Mouse (Mus musculus) cerebellum, adult (tissue): ENCODE results near the gene Olfr201.
"Not testable (repeated sequence)": the region's sequence is repeated elsewhere in the genome, so short reads cannot be mapped to it uniquely, and the experiment has no call there.

Experiments used
- ATAC-seq: cut with Nextera tagmentation; 2 replicates; pipeline ENCODE4 v1.9.2; 2017; ENCODE audit warnings: mild to moderate bottlenecking, moderate library complexity, mixed read lengths; ENCODE audit not compliant: insufficient number of reproducible peaks, low FRiP score, low TSS enrichment

Gene Olfr201

DNA sequence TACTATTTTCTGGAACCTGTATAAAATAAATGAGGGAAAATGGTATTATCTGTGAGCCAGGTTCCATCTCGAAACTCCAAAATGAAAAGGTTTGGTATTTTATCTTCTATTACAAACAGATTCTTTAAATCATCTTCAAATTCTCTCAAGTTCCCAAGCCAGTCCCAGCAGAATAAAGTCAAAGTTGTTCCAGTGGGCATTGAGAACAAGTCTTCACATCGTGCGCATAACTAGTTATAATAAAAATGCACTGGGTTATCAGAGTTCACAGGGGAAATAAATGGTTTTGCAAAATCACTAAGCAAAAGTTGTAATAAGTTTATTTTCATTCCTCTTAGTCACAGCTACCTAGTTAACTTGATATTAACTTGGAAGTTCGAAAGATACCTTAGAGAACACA, at the start of gene Olfr201:
Olfr201 (minus strand) TSS at position 101 of the 400 bp plus-strand sequence.
- ATAC-seq = not testable (repeated sequence)

DNA sequence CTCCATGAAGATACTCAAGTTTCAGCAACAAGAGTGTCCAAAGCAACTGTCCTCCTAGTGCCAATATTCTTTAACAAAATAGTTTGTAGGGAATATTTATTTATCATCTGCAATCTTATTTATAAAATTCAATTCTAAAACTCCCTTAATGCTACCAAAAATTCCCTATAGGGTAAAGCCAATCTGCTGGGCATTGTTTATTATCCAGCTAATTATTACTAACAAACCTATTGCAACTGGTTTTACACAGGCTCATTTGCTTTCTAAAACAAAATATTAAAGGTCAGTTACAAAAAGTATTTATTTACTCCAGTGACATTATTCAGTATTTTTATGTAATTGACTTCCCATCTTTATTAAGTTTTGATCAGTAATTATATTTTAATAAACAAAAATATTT, 45.7 kb upstream of the Olfr201 start, which contains the start of gene Olfr204:
Olfr204 (minus strand) TSS at position 101 of the 400 bp plus-strand sequence.
- ATAC-seq = no peak

DNA sequence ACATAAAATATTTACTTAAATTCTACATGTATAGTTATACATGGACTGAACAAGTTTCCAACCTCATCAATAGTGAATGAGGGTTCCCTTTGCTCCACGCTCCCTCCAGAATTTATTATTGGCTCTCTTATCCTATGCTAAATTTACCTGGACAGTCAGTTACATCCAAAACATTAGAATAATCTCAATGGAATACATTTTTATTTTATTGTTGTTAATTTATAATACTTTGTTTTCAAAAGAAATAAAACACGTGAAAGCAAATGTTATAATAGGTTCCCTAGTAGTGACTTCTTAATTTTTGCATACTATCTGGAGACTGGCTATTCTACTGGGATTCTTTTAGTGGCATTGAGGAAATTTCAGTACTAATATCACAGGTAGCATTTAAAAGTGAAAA, 26.1 kb upstream of the Olfr201 start, which contains the start of gene Olfr203:
Olfr203 (plus strand) TSS at position 301 of the 400 bp plus-strand sequence.
- ATAC-seq = no peak

DNA sequence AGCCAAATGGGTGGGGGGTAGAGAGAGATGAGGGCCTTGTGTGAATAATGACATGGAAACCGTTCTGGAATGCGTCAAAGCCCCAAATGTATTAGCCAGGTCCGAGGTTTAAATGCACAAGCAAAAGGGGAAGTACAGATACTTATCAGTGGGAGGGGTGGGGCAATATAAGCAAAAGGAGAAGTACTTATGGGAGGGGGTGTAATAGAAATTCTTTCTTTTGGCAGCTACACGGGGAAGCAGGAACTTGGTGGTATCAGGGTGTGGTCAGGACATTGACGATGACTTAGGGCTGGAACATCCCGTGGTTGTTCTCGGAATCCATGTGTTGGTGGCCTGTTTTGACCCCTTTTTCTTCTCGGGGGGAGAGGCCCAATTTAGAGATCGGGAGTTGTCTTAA, 15.1 kb upstream of the Olfr201 start:
- not testable (repeated sequence) for ATAC-seq

DNA sequence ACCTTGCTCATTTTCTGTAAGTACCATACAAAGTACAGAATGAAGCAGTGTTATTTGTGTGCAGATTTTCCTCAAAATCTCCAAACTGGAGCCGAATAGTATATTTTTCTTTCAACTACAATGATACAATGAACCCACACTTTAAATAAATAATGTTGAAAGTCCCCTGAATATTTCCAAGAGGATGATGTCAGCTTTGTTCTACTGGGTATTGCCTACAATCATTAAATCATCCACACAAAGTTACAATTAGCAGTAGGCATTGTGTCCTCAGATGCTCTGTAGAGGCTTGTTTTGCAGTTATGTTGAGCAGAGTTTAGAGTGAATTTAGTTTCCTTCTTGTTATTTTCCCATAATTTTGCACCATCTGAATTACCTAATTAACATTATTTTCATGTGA, 14.3 kb upstream of the Olfr201 start, which contains the start of gene Olfr202:
Olfr202 (minus strand) TSS at position 101 of the 400 bp plus-strand sequence.
- ATAC-seq = no peak

DNA sequence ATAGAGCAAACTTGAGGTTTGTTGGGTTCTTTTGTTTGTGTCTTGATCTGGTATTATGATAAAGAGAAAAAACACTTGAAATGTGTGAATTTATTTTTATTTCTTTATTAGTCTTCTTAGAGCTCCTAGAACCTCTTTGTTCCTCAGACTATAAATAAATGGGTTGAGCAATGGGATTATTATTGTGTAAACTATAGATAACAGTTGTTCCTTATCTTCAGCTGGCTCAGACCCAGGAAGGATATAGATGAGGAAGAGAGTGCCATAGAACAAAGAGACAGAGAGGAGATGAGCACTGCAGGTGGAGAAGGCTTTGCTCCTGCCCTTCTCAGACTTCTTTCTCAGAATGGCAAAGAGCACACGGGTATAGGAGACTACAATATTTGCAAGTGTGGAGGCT, 11.0 kb upstream of the Olfr201 start:
- ATAC-seq = no peak

DNA sequence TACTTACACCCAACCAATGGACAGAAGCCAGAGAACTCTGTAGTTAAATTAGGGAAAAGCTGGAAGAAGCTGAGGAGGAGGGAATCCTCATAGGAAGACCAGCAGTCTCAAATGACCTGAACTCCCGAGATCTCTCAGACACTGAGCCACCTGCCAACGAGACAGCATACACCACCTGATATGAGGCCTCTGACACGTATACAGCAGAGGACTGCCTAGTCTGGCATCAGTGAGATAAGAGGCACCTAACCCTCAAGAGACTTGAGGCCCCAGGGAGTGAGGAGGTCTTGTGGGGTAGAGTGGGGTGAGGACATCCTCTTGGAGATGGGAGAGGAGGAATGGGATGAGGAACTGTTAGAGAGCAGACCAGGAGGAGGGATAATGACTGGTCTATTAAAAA, 8.1 kb upstream of the Olfr201 start:
- ATAC-seq = no peak

DNA sequence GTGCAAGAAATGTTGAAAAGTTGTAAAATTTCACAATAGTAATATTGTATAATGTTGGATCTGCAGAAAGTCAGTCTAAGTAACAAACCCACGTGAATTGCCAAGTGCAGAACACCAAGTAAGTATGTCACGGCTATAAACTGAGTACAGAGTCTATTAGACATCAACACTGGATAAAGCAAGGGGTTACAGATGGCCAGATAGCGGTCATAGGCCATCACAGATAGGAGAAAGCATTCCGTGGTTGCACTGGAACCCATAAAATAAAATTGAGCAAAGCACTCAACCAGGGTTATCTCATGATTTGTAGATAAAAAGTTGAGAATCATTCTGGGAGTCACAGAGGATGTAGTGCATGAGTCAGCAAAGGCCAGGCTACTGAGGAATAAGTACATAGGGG, 3.3 kb downstream of the Olfr201 start:
- ATAC-seq = not testable (repeated sequence)

DNA sequence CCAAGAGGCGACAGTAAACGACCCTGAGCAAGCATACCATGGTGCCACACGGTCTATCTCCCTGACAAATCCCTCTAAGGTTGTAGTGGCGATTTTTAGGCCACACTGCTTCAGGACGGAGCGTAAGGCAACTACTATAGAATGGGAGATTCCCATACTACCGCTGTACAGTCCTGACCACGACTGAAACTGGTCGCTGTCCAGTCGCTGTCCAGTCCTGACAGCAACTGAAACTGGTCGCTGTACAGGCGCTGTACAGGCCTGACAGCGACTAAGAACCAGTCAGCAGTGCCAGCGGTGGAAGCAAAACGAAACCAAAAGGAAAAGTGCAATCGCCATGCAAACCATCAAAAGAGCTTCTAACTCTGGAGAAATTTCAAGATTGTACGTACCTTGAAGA, 22.7 kb downstream of the Olfr201 start:
- ATAC-seq = no peak

DNA sequence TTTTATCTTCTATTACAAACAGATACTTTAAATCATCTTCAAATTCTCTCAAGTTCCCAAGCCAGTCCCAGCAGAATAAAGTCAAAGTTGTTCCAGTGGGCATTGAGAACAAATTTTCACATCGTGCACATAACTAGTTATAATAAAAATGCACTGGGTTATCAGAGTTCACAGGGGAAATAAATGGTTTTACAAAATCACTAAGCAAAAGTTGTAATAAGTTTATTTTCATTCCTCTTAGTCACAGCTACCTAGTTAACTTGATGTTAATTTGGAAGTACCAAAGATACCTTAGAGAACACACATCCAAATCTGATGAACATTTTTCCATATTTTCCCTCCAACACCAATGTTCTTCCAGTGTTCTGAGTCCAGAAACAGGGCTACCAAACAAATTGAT, 52.8 kb downstream of the Olfr201 start, which contains the start of gene Olfr199:
Olfr199 (minus strand) TSS at position 101 of the 400 bp plus-strand sequence.
- not testable (repeated sequence) for ATAC-seq

DNA sequence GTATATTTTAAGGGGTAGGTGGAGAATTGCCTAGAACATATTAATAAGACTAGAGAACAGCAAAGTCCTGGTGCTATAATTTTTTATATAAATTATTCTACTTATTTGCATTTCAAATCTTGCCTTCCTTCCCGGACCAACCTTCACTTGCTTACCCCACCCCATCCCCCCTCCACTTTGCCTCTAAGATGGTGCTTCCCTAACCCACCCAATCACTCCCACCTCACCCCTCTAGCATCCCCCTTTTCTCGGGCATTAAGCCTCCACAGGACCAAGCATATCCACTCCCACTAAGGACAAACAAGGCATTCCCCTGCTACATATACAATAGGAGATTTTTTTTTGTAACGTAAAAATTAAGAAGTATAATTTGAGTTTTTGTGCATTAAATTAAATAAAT, 54.6 kb downstream of the Olfr201 start:
- not testable (repeated sequence) for ATAC-seq
